Mouse (Mus musculus) embryo, embryonic 9.5 days (tissue): Measurements from ENCODE around the gene Pak1.
A peak's percentile ranks its signal among the peaks of the same experiment; 100 is the strongest.

Experiments used
- DNase-seq: peaks from one replicate; pipeline ENCODE4 v3.0.0-alpha.2; 2017; ENCODE audit errors: extremely low spot score

The Pak1 gene

DNA sequence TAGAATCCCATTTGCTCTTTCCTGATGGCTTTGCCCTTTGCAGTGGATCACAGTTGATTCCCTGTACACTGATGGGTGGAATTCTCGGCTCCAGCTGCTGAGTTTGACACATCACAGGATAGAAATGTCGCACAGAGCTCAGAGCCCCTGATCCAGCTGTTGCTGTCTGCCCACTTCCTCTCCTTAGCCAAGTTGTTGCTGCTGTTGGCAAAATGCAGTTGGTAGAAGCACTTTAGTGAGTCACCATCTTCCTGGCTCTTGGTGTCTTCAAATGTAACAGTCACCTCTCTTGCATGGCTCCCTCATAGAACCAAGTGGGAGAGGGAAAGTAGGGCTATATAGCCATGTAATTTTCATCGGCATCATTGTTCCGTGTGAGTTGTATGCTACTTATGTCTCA is 11.2 kb upstream of the Pak1 start:
- DNase-seq: no peak

DNA sequence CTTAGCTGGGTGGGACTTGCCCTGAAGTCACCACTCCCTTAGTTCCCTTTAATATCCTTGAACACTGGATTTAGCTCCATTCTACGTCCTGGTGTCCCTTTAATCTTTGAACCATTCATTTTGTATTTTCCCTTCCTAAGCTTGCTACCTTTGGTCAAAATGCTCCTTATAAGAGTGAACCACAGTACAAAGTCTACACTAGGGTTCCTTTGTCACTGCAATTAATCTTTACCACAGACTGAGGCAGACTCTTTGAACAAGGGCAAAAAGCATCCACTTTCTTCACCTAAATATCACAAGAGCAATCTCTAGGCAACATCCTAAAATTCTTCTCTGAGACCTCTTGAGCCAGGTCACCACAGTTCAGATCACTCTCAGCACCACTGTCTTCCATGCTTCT is 8.1 kb upstream of the Pak1 start:
- DNase-seq: no peak

DNA sequence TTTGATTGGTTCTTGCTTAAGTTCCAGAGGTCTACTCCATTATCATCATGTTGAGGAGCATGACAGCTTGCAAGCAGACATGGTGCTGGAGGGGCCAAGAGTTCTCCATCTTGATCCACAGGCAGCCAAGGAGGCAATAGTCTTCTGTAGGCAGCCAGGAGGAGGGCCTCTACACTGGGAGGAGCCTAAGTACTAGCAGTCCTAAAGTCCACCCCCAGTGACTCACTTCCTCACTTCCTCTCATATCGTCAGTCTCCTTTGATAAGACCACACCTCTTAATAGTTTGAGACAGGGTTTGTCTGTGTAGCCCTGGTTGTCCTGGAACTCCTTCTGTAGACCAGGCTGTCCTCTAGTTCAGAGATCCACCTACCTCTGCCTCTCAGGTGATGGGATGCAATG is 7.5 kb upstream of the Pak1 start:
- no peak for DNase-seq

DNA sequence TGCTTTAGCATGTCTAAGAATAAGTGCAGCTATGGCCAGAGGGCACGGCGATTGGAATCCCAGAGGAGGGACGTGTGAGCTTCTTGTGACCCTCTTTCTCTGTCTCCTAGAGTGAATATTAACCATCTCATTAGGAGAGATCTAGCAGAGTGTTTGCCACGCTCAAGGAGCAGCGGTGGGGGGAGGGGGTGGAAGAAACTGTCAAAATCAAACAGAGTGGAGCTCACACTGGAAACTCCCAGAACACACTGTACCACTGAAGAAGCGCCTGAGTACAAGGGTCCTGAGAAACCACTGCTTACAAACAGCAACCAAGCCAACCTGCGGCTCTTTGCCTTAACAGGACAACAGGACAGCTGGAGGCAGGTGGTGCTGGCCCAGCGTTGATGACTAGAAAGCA is 6.8 kb upstream of the Pak1 start:
- DNase-seq: no peak

DNA sequence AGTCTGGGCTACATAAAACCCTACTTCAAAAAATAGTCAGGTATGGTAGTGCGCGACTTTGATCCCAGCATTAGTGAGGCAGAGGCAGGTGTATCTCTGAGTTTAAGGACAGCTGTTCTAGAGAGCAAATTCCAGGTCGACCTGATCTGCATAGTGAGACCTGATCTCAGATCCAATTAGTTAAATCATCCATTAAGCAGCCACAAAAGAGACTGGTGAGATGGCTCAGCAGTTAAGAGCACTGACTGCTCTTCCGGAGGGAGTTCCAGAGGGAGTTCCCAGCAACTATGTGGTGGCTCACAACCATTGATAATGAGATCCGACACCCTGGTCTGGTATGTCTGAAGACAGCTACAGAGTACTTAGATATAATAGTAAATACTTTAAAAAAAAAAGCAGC is 4.8 kb upstream of the Pak1 start:
- DNase-seq: no peak

DNA sequence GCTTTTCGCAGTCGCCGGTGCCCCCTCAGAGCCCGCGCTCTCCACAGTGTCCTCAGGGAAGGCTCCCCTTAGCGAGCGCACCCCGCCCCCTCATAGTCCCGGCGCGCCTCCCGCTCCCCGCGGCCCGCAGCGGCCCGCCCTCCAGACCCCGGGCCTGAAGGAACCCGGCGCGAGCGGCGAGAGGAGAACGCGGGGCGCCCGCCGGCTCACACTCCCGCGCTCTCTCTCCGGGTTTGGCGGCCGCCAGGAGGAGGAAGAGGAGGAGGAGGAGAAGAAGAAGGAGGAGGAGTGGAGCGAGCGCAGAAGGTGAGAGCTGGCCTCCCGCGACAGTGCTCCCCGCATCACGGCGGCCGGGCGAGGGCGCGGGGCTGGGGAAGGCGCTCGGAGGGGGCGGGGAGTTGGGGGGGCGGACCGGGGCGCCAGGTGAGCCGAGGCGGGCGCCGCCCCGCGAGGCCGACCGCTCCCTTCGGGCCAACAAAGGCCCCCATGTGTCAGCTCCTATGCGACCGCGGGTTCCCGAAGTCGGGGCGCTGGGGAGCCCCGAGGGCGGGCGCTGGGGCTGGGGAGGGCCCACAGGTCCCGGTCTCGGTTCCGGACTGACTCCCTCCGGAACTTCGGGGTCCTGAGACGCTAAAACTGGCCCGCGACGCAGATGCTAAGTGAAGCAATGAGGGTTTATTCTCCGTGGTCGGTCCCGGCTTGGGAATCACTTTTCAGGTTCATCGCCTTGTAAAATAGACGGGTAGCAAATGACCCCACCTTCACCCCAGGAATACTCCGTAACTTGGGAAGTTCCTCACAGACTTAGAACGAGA is 535 bp downstream of the Pak1 start:
- DNase-seq: no peak

DNA sequence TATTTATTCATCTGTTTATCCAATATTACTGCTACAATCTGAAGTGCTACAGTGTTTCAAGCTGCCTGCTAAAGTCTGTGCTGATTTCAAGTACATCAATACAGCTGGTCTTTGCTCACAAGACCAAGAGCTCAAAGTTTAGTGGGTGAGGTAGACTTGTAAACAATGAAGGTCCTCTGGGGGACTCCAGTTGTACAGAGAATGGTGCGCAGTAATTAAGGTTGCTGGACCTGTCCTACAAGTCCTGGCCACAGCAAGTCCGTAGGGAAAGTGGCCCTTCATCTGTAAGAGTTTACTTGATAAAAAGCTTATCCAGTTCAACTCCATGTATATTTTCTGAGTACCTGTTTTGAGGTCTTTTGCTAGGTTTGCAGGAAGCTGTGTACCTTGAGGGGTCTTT is 1.9 kb downstream of the Pak1 start:
- peak; percentile 8 for DNase-seq

DNA sequence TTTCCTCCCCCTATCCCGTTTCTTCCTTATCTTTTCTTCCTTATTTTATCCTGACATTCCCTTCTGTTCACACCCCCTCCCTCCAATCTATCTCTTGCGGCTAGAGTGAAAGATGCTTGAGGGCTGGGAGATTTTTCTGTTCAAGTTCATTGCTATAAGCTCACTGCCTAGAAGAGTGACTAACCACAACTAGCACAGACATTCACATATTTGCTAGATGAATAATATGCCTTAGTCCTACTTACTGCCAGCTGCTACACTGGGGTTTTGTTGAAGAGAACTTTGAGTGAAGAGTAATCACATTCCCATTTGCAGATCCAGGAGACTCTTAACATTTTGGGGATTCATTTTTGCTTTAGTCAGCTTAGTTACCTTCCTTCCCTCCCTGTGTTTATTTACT is 4.0 kb downstream of the Pak1 start:
- DNase-seq: no peak

DNA sequence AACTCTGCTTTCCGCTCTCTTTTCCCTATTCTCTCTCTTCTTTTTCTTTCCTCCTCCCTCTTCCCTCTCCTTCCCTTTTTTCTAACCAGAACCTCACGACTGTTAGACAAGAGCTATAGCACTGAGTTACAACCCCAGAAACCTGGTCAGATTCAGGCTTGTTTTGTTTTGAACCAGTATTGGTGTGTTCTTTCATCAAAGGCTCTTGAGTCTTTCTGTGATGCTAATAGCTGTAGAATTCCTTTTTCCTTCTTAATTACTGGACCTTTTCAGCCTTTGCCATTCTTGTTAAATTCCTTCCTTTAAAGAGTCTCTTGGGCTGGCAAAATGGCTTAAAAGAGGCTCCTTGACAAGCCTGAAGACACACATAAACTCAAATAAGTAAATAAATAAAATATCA is 14.8 kb downstream of the Pak1 start:
- DNase-seq: no peak

DNA sequence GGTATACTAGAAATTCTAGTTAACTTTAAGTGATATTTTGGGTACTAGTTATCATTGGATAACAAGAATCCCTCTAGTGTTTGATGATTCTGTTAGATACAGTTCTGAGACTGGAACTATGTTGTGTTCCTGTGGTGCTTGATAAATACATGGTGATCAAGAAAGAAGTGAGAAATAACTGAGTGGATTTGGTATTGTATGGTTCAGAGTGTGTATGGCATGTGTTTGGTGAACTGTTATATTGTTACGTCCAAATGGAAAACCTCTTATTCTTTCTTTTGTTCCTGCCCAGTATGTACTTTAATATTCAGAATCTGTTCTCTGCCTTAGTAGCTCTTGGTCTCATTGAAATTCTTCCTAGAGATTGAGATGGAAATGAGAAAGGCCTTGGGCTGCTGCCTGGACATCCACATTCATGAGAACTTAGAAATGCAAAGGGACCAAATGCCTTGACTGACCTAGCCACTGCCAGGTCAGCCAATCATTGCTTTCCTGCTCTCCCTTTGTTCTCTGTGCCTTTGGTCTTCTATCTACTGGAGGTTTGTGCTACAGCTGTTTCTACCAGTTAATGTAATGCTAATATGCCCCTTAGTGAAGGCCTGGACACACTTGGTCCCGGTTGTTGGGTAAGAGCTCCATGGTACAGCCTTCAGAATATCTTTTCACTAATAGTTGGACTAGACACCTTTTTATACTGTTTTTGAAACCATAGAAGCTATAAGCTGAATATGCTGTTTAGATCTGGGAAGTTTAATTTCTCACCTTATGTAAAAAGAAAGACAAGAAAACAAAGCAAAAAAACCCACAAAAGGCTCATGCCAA is 16.1 kb downstream of the Pak1 start:
- DNase-seq: peak; percentile 32

DNA sequence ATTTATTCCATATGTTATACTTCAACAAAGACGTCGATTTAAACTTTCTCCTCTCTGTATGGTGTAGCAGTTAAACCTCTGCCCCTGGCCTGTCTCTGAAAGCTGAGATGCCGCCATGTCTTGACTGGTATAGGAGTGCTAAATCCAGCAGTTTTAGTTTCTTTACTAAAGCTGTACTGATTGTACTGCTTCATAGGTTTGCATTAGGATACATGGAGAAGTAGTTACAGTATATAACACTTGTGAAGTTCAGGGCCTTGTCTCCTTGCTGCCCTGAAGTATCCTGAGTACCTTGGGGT is 16.7 kb downstream of the Pak1 start:
- DNase-seq: no peak

DNA sequence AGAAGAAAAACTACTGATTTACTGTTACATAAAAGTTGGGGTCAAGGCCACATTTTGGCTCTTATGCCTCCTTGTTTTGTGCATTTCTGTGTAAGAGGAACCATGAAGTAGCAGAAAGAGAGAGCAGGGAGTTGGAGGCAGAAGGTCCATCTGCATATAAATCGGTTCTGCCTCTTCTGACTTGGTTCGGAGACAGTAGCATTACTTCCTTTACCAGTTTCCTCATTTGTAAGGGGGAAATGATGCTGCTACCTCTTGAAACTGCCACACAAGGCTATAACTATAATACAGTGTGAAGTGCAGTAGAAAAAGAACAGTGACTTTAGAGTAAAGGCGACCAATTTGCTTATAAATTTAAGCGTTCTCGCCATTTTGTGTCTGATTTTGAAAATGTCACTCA is 21.0 kb downstream of the Pak1 start:
- DNase-seq: no peak

DNA sequence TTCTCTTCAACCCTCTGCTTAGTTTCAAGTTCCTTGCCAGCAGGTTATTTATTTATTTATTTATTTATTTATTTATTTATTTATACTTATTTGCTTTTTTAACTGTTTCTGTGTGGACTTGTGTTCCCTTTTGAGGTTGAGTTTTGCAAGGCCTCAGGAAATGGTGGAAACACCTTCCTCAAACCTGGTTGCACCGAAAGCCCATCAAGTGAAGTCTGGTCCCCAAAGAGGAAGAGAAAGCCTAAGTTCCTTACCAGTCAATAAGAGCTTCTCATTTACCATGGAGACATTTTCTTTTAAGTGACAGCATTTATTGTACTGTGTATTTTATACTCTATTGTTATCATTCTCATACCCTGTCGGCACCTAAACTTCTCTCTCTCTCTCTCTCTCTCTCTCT is 33.5 kb downstream of the Pak1 start:
- DNase-seq: no peak

DNA sequence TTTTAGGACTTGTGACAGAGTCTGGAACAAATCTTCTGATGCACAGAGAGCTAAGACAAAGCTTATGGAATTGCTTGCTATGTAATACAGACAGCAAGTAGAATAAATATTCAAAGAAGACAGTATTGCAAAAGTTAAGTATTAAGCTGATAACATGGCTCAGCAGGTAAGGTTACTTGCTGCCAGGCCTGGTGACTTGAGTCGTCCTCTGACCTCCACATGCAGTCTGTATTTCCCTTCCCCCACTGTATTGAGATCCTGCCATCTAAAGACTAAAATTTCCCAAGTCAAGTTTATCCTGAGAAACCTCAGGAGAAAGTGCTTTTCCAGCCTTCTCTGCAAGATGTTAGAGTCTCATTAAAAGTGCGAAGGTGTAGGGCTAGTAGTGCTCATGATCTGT is 40.8 kb downstream of the Pak1 start:
- no peak for DNase-seq

DNA sequence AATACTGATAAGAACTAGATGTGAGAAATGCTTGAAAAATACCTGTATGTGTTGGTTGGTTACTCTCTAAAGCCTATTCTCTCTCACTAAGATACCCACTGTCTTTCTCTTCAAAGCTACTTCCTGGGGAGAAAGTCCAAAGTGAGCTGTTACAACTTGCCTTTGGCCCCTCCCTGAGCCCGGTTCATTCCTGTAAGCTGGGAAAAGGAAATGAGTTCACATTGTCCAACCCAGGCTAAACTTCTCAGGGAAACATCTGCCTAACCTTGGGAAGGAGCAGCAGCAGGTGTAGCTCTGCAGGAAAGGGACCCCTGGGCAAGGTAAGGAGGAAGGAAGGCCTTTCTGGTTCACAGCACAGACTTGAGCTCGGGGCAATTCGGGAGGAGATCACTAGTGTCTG is 42.4 kb downstream of the Pak1 start:
- DNase-seq: no peak

DNA sequence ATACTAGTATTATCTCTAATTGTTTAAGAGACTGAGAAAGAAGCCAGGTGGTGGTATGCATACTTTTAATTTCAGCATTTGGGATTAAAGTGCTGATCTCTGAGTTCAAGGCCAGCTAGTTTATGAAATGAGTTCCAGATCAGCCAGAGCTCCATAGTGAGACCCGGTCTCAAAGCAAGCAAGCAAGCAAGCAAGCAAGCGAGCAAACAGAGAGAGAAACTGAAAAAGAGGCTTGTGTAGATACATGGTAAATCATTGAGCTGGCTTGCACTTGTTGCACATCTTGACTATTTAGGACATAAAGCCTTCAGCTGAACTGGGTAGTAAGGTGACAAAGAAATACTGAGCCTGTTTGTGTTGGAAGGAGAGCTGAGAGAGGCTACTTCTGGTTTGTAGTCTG is 44.6 kb downstream of the Pak1 start:
- no peak for DNase-seq

DNA sequence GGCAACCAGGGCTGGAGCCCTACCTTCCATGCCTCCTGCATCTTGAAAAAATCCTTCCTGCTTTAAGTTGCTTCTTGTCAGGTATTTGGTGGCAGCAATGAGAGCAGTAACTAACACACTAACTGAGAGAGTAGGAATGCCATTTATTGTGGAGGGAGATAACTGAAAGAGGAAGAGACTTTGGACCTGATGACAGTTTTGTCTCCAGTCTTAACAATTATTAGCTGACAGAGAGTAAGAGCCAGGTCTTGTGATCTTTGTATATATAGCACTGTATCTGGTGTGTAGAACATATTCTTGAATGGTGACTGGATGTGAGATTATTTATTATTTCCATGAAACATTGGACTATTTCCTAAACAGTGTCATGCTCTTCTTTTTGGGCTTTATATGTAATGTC is 50.2 kb downstream of the Pak1 start:
- no peak for DNase-seq

DNA sequence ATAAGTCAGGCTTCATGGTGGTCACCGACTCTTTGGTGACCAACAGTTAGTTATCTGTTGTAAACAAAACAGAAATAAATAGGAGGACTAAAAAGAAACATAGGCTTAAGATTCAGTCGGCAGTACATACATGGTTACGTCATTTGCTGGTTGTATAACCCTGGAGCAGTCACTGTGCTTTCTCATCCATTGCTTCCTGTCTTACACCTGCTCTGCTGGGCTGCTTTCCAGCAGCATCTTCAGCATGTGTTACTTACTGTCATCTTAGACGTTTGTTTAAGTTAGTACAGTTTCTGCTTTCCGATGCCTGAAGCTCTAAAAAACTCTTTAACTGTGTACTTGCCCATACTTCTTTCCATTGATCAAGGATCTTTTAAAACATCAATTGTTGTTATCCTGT is 53.0 kb downstream of the Pak1 start:
- no peak for DNase-seq

DNA sequence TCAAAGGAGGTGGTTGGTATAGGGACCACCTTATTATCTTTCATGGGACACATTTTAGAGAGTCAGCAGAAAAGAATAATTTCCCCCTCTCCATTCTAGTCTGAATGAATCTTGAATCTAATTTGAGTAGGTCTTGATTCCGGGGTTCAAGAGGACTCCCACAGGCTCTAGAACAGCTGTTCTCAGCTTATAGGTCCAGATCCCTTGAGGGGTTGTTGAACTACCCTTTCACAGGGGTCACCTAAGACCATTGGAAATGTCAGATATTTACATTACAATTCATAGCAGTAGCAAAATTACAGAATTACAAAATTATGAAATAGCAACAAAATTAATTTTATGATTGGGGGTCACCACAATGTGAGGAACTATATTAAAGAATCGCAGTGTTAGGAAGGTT is 54.0 kb downstream of the Pak1 start:
- no peak for DNase-seq

DNA sequence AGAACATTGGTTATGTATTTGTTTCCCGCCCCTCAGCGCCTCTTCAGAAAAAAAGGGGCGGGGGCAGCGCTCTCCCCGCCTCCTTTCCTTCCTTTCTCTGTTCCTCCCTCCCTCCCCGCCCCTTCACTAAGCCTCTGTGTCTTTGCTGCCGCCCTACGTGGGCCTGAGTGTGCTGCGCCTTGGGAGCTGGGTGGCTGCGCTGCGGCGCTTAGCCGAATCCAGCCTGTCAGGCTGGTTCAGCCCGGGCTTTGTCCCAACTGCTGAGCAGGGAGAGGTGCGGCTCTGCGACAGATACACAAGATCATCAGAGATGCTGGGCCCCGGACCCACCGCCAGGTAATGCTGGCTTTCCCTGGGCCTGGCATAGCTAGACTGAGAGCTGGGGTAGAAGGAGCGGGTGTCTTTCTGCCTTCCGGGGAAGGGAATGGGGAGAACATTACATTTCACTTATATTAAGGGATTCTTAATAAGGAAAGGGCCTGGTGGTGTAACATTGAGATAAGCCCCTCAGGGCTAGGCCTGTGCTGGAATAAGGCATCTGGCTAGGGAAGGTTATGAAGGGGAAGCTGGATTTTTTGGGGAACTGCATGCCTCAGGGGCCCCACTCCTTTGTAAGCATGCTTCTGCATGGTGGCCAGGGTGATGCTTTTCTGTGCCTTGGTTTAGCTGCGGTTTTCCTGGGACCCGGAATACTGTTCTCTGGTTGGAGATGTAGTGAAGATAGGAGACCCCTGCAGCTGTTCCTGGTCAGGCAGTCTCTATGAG is 54.6 kb downstream of the Pak1 start:
- peak; percentile 81 for DNase-seq

DNA sequence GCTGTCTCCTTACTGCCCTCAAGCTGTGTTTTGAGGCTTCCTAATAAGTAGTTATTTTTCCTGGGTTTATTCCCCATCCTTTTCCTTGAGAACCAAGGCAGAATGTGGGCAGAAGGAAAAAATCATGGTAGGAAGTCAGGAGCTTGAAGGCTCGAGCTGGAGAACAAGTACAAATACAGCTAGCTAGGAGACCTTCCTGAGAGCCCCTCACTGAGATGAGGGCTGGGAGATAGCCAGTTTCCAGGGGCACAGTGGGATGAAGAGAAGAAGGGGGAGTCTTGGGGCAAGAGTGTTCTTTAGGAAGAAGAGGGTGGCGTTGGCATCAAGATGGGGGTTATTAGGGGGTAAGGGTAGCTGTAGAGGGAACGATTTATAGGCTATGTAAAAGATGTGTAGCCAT is 56.1 kb downstream of the Pak1 start:
- no peak for DNase-seq

DNA sequence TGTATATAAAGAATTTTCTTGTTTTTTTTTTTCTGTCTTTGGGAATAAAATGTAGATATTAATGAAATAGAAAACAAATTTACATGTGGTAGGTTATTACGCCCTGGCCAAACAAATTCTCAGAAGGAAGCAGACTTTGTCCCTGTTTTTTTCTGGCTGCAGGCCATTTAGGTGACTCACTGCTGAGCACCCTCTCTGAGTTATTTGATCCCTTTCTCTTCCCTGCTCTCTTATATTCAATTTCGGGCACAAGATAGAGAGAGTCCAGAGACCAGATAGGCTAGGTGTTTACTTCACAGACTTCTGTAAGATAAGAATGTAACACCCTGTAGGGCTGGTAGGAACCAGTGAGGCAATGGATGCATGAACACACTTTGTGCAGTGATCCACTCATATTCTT is 57.2 kb downstream of the Pak1 start:
- no peak for DNase-seq

DNA sequence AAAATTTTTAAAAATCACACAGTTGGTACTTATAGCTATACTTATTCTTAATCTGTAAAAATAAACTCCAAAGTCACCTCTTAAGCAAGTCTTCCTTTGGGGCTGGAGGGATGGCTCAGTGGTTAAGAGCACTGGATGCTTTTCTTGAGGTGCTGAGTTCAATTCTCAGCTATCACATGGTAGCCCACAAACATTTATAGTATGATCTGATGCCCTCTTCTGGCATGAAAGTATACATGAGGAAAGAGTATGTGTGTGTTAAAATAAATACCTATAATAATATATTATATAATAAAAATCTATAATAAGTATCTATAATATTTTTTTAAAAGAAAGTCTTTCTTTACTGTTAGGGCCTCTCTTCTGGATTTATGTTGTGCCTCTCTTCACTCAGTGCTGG is 58.2 kb downstream of the Pak1 start:
- DNase-seq: no peak
